Mouse (Mus musculus): Measurements from ENCODE around the gene Rnf157. TPM values are rescaled to one million over a fixed set of nuclear protein-coding genes. Genes with fewer than 3 reads are reported as not detected.

Rnf157 gene
- 69.9 and 85.4 TPM in 2 replicates for polyA plus RNA-seq (2015; fragmentation: Nextera tagmentation; extraction: Ambion mirVana)

DNA sequence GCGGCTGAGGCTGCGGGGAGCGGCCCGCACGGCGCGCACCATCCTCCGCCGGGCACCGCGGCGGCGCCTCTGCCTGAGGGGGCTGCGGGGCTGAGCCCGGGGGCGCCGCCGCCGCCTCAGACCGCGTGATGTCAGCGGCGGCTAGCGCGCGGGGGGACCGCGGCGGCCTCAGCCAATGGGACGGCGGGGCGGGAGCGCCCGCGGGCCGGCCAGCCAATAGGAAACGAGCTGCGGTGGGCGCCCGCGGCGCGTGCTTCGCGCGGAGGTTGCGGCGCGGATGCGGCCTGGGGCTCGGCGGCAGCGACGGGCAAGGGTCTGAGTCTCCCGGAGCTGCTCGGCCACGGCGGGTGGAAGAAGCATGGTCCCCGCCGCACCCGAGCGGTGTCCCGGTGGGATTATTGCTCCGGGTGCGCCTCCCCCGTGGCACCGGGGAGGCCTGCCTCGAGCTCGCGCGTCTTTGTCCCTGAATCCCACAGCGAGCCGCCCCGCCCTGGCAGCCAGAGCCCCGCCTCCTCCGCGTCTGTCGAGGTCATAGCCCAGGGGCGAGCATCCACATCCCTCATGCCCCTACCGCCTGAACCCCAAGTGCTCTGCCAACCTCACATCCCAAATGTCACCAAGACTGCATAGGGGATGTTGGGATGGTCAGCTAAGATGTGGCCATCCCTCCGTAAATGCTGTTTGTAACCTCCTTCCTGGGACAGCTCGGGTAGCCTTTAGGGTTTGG is at the start of gene Rnf157:
Gene Rnf157, minus strand, starts transcription at position 129 of the 727 bp plus-strand sequence.
- Histone ChIP-seq H3K4me2 (peak within 1 kb of the TSS; percentile 93), H3K27ac (replicated peaks) (peak within 1 kb of the TSS; percentile 98), H3K9ac (replicated peaks) (peak within 1 kb of the TSS; percentile 98), H3K4me1 (peaks cover 25% of the 10 kb centered on the region), H3K9me3 (replicated peaks) (no peaks in the 10 kb centered on the region), H3K36me3 (no peaks in the 10 kb centered on the region), H3K27me3 (replicated peaks) (no peaks in the 10 kb centered on the region), H3K4me3 (replicated peaks) (peak within 1 kb of the TSS; percentile 87)
- WGBS: 1% methylated on average over 71 of the region's 82 CpGs
- peak; percentile 98 for ATAC-seq (ENCODE audit: low FRiP score)

DNA sequence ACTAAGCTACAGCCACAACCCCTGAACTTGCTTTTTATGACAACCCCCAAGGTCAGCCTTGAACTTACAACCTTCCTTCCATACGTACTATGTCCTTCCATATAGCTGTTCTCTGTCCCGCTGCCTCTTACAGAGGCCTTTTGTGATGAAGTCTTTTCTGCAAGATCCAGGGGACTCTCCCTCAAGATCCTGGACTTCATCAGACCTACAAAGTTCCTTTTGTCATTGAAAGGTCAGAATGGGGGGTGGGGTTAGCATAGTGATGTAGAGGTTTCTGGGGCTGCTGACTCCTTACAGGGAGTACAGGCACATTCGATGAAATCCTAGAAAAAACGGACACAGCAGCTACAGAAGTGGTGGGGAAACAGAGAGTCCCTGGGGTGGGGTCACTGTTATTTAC is 47.0 kb upstream of the Rnf157 start:
- H3K27ac ChIP-seq (replicated peaks): no peak overlapping the region
- no peak overlapping the region for H3K9ac ChIP-seq (replicated peaks)
- no peaks in the 10 kb centered on the region for H3K27me3 ChIP-seq (replicated peaks)
- peaks cover 2% of the 10 kb centered on the region; the same call in 1 of the 2 replicates for H3K4me1 ChIP-seq
- 61% methylated on average over 4 of the region's 4 CpGs for WGBS
- H3K9me3 ChIP-seq (replicated peaks): no peaks in the 10 kb centered on the region
- no peak overlapping the region for H3K4me2 ChIP-seq
- no peak overlapping the region for H3K4me3 ChIP-seq (replicated peaks)
- no peaks in the 10 kb centered on the region for H3K36me3 ChIP-seq
- no peak for ATAC-seq (ENCODE audit: low FRiP score)

DNA sequence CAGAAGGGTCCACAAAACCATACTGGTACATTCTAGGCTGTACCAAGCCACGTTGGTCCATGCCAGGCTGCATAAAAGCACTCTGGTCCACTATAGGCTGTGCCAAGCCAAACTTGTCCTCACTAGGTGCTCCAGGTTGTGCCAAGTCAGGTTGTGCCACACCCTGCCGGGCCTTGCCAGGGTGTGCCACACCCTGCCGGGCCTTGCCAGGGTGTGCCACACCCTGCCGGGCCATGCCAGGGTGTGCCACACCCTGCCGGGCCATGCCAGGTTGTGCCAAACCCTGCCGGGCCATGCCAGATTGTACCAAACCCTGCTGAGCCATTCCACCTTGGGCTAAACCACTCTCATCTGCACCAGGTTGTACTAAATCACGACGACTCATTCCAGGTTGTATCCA is 43.4 kb upstream of the Rnf157 start:
- Histone ChIP-seq H3K4me1 (no peaks in the 10 kb centered on the region), H3K4me3 (replicated peaks) (no peak overlapping the region), H3K4me2 (no peak overlapping the region), H3K36me3 (no peaks in the 10 kb centered on the region), H3K9me3 (replicated peaks) (no peaks in the 10 kb centered on the region), H3K9ac (replicated peaks) (no peak overlapping the region), H3K27me3 (replicated peaks) (no peaks in the 10 kb centered on the region), H3K27ac (replicated peaks) (no peak overlapping the region)
- WGBS: 92% methylated on average over 8 of the region's 8 CpGs
- ATAC-seq (ENCODE audit: low FRiP score): no peak

DNA sequence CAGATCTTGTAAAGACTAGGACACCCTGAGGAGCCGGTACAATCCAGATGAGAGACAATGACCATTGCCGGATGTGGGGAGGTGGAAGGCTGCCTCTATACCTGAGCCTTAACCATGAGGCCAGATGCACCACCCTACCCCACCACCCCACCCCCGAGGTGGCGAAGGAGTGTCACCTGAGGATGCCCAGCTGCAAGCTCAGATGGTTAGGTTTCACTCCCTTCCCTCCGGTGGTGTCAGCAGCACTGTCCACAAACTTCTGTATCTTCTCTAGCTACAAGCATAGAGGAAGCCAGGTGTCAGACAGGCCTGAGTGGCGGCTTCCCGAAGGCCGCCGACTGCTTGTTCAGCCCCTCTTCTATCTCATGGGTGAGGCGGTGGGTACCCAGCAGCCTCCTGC is 41.1 kb upstream of the Rnf157 start:
- H3K27ac ChIP-seq (replicated peaks): no peak overlapping the region
- H3K36me3 ChIP-seq: no peaks in the 10 kb centered on the region
- no peak for ATAC-seq (ENCODE audit: low FRiP score)
- no peak overlapping the region for H3K9ac ChIP-seq (replicated peaks)
- no peak overlapping the region for H3K4me2 ChIP-seq
- H3K9me3 ChIP-seq (replicated peaks): peaks cover 3% of the 10 kb centered on the region; the same call in 1 of the 2 replicates
- 89% methylated on average over 10 of the region's 10 CpGs for WGBS
- H3K4me3 ChIP-seq (replicated peaks): no peak overlapping the region
- H3K4me1 ChIP-seq: no peaks in the 10 kb centered on the region
- no peaks in the 10 kb centered on the region for H3K27me3 ChIP-seq (replicated peaks)

DNA sequence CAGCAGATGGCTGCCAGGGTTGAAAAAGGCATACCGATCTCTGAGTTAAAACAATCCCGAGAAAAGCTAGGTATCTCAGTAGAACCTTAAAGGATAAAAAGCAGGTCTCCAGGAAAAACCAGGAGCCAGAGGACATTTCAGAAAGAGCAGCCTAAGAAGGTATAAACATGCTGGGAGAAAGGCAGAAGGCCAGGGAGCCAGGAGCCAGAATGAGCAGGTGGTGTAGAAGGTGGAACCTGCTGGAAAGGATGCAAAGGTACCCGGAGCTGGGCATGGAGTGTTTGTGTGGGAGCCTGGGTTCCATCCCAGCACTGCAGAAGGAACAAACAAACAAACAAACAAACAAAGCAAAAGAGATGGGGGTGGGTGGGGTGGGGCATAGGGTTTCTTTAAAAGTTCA is 36.5 kb upstream of the Rnf157 start:
- ATAC-seq (ENCODE audit: low FRiP score): no peak
- peaks cover 8% of the 10 kb centered on the region for H3K4me1 ChIP-seq
- 96% methylated on average over 3 of the region's 3 CpGs for WGBS
- no peaks in the 10 kb centered on the region for H3K36me3 ChIP-seq
- H3K27ac ChIP-seq (replicated peaks): no peak overlapping the region
- no peak overlapping the region for H3K4me2 ChIP-seq
- peaks cover 22% of the 10 kb centered on the region for H3K27me3 ChIP-seq (replicated peaks)
- H3K4me3 ChIP-seq (replicated peaks): no peak overlapping the region
- peaks cover 3% of the 10 kb centered on the region; the same call in 1 of the 2 replicates for H3K9me3 ChIP-seq (replicated peaks)
- no peak overlapping the region for H3K9ac ChIP-seq (replicated peaks)

DNA sequence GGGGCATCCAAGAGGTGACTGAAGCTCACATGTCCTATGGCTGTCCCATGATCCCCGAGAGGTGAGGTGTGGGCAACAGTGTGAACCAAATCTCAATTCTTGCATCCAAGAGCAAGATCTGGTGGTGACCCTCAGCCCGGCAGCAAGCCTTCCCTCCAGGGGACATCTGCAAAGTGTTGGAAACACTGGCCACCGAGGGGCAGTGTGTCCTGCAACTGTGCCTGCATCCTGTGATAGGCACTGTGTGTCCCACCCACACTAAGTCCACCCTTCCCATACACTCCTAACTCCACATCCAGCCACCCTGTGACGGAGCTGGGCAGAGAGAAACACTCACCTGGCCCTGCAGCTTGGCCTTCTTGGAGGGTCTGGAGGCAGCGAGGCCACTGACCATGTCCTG is 35.0 kb upstream of the Rnf157 start:
- Histone ChIP-seq H3K9me3 (replicated peaks) (peaks cover 3% of the 10 kb centered on the region; the same call in 1 of the 2 replicates), H3K36me3 (no peaks in the 10 kb centered on the region), H3K27ac (replicated peaks) (no peak overlapping the region), H3K27me3 (replicated peaks) (peaks cover 22% of the 10 kb centered on the region), H3K4me2 (no peak overlapping the region), H3K9ac (replicated peaks) (no peak overlapping the region), H3K4me1 (peaks cover 8% of the 10 kb centered on the region), H3K4me3 (replicated peaks) (no peak overlapping the region)
- no peak for ATAC-seq (ENCODE audit: low FRiP score)
- WGBS: 76% methylated on average over 5 of the region's 5 CpGs

DNA sequence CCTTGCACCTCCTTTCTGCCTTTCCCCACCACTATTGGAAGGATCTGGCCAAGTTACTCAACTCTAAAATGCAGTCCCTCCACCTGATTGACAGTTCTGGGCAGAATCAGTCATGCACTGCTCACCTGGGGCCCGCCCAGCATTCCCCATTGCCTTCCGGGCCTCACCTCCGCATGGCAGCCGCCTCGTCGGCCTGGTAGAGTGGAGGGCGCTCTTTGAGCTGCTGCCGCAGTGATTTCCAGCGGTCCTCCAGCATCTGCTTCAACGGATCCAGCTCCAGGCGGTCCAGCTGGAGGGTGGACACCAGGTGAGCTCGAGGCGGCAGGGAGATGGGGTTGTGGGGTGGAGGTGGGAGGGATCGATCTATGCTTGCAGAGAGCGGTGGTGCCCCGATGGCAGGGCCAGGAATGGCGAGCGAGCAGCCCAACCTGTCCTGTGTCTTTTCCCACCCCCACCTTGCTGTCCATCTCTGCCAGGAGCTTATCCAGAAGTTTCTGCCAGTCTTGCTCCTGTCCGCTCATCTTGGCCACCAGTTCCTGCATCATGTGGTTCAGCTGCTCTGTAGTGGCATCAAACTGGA is 33.6 kb upstream of the Rnf157 start:
- H3K4me2 ChIP-seq: peak overlapping the region; percentile 25
- H3K9ac ChIP-seq (replicated peaks): 0 out of 2 replicates have a peak overlapping the region, but pooled peaks have one; percentile 3
- H3K27me3 ChIP-seq (replicated peaks): peaks cover 22% of the 10 kb centered on the region
- ATAC-seq (ENCODE audit: low FRiP score): 0 out of 2 replicates have a peak, but pooled peaks have one; percentile 8
- no peak overlapping the region for H3K4me3 ChIP-seq (replicated peaks)
- H3K4me1 ChIP-seq: peaks cover 8% of the 10 kb centered on the region
- H3K36me3 ChIP-seq: no peaks in the 10 kb centered on the region
- no peak overlapping the region for H3K27ac ChIP-seq (replicated peaks)
- 12% methylated on average over 19 of the region's 19 CpGs for WGBS
- H3K9me3 ChIP-seq (replicated peaks): peaks cover 3% of the 10 kb centered on the region; the same call in 1 of the 2 replicates

DNA sequence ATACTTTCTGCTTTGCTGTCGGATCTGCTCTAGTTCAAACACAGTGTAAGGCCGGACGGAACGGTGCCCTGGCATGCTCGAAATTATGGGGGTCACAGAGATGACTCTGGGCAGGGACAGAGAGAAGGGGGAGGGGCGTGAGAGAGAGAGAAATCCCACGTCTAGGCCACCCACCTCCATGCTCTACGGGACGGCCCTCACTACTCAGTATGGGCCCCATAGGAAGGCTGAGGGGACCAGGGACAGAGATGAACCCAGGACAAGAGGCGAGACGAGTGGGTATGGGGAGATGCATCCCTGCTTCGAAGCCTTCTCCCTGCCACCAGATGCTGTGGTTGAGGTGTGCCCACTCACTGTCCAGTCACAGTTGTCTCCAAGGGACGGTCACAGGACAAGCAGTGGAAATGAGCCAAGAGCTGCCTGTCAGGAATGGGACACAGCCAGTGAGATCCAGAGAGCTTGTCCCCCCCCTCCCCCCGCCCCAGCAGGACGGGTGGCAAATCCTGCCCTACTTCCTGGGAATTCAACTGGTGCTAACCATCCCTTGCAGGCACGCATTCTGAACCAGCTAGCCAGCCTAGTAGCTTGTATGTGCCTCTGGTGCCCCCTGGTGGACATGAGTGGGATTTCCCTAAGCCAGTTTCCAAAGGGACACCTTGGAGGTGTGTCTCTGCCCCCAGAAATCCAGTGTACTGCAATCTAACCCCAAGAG is 32.9 kb upstream of the Rnf157 start:
- ATAC-seq (ENCODE audit: low FRiP score): peak; percentile 58
- Histone ChIP-seq H3K4me2 (no peak overlapping the region), H3K27me3 (replicated peaks) (peaks cover 22% of the 10 kb centered on the region), H3K36me3 (no peaks in the 10 kb centered on the region), H3K4me3 (replicated peaks) (no peak overlapping the region), H3K27ac (replicated peaks) (no peak overlapping the region), H3K9ac (replicated peaks) (no peak overlapping the region), H3K9me3 (replicated peaks) (no peaks in the 10 kb centered on the region; the same call in 1 of the 2 replicates), H3K4me1 (peaks cover 8% of the 10 kb centered on the region)
- 28% methylated on average over 16 of the region's 16 CpGs for WGBS

DNA sequence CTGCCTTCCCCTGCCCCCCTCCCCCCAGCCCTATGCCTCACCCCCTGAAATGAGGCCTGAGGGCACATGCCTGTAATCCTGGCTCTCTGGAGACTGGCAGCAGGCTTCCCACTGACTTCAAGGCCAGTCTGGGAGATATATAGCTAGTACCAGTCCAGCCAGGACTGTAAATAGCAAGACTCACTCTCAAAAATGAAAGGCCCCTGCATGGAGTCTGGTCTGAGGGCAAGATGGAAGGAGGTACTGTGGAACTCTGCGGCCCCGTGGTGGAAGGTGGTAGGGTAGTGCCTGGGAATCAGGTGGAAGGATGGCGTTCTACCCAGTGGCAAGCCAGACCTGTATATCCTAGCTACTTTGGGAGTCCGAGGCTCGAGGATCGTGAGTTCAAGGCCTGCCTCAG is 31.1 kb upstream of the Rnf157 start:
- WGBS: 91% methylated on average over 6 of the region's 6 CpGs
- no peak overlapping the region for H3K9ac ChIP-seq (replicated peaks)
- H3K4me1 ChIP-seq: peaks cover 8% of the 10 kb centered on the region
- no peak overlapping the region for H3K4me2 ChIP-seq
- H3K4me3 ChIP-seq (replicated peaks): no peak overlapping the region
- H3K36me3 ChIP-seq: peaks cover 8% of the 10 kb centered on the region; the same call in 1 of the 2 replicates
- no peak overlapping the region for H3K27ac ChIP-seq (replicated peaks)
- peaks cover 22% of the 10 kb centered on the region for H3K27me3 ChIP-seq (replicated peaks)
- ATAC-seq (ENCODE audit: low FRiP score): no peak
- no peaks in the 10 kb centered on the region for H3K9me3 ChIP-seq (replicated peaks)

DNA sequence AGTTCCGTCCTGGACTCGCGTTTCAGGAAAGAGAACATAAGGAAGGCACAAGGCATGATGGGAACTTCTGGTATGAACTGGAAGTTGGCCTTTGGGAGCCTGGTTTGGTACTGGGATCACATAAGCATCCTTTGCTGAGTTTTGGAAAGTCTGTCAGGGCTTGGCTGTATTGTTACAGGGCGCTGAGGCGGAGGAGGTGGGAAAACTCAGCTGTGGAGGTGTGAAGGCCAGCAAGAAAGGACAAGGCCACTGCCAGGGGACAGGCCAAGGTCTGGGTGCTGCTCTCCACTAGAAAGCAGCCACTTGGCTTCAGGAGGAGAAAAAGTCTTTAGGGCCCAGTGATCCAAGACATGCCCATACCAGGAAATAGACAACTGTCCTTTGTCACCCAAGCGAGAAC is 30.5 kb upstream of the Rnf157 start:
- no peak overlapping the region for H3K4me2 ChIP-seq
- ATAC-seq (ENCODE audit: low FRiP score): no peak
- H3K4me1 ChIP-seq: peaks cover 8% of the 10 kb centered on the region
- peaks cover 9% of the 10 kb centered on the region; the same call in 1 of the 2 replicates for H3K36me3 ChIP-seq
- 84% methylated on average over 6 of the region's 6 CpGs for WGBS
- H3K4me3 ChIP-seq (replicated peaks): no peak overlapping the region
- H3K9me3 ChIP-seq (replicated peaks): no peaks in the 10 kb centered on the region
- H3K27me3 ChIP-seq (replicated peaks): peaks cover 22% of the 10 kb centered on the region
- H3K27ac ChIP-seq (replicated peaks): no peak overlapping the region
- H3K9ac ChIP-seq (replicated peaks): no peak overlapping the region

DNA sequence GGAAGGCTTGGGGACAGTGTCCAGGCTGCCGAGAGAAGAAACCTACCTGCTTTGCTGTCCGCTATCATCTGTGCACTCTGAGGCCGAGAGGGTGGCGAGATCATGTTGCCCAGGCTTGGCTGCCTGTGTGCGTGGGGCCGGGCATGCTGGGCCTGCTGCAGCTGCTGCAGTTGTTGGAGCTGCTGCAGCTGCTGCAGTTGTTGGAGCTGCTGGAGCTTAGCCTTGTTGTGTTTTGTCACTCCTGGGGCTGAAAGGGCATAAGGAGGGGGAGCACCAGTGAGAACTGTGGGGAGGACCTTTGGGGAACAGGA is 30.0 kb upstream of the Rnf157 start:
- H3K27me3 ChIP-seq (replicated peaks): peaks cover 17% of the 10 kb centered on the region
- peaks cover 9% of the 10 kb centered on the region; the same call in 1 of the 2 replicates for H3K36me3 ChIP-seq
- H3K9me3 ChIP-seq (replicated peaks): no peaks in the 10 kb centered on the region
- H3K4me3 ChIP-seq (replicated peaks): no peak overlapping the region
- no peak overlapping the region for H3K9ac ChIP-seq (replicated peaks)
- no peak overlapping the region for H3K27ac ChIP-seq (replicated peaks)
- H3K4me1 ChIP-seq: peaks cover 8% of the 10 kb centered on the region
- ATAC-seq (ENCODE audit: low FRiP score): no peak
- no peak overlapping the region for H3K4me2 ChIP-seq
- 82% methylated on average over 6 of the region's 6 CpGs for WGBS

All from neural tube, embryonic 15.5 days (tissue).